Mouse (Mus musculus) lung, embryonic 16.5 days (tissue): ENCODE data around the gene Gm17622. TPM values are rescaled to one million over a fixed set of nuclear protein-coding genes. Genes with fewer than 3 reads are reported as not detected.
A peak's percentile ranks its signal among the peaks of the same experiment; 100 is the strongest.

Experiments used
- ATAC-seq: fragments of 200-750 bp; cut with Nextera tagmentation; 2 replicates; pipeline ENCODE4 v1.8.0; 2017; ENCODE audit warnings: low read depth, mild to moderate bottlenecking, moderate library complexity
- H3K27ac ChIP-seq: fragments of 300-500 bp; sonication (generic); 2 replicates; pipeline ENCODE4 v1.5.1; 2014; ENCODE audit warnings: mild to moderate bottlenecking, control low read depth, low read length
- H3K27me3 ChIP-seq: fragments of 300-500 bp; sonication (generic); 2 replicates; pipeline ENCODE4 v1.6.1; 2014; ENCODE audit warnings: low read depth, low read length, mixed read lengths; ENCODE audit not compliant: control insufficient read depth, insufficient read depth
- H3K36me3 ChIP-seq: fragments of 300-500 bp; sonication (generic); 2 replicates; pipeline ENCODE4 v1.6.1; 2014; ENCODE audit warnings: low read length; ENCODE audit not compliant: control insufficient read depth, insufficient read depth
- H3K4me1 ChIP-seq: fragments of 300-500 bp; sonication (generic); replicated peaks from 2 replicates; pipeline ENCODE4 v1.6.1; 2014; ENCODE audit warnings: low read length, mixed read lengths; ENCODE audit not compliant: control insufficient read depth, insufficient read depth
- H3K4me2 ChIP-seq: fragments of 300-500 bp; sonication (generic); 2 replicates; pipeline ENCODE4 v1.6.1; 2014; ENCODE audit warnings: low read depth, low read length, control low read depth
- H3K4me3 ChIP-seq: fragments of 300-500 bp; sonication (generic); 2 replicates; pipeline ENCODE4 v1.5.1; 2014; ENCODE audit warnings: mild to moderate bottlenecking, low read length, control low read depth
- H3K9ac ChIP-seq: fragments of 300-500 bp; sonication (generic); 2 replicates; pipeline ENCODE4 v1.6.1; 2014; ENCODE audit warnings: low read length, control low read depth
- H3K9me3 ChIP-seq: fragments of 300-500 bp; sonication (generic); 2 replicates; pipeline ENCODE4 v1.6.1; 2016; ENCODE audit warnings: low read length; ENCODE audit not compliant: control insufficient read depth
- WGBS: fragments of 180-500 bp; shearing (Covaris S2); extraction: QIAGEN DNeasy Blood & Tissue Kit; methylation state at CpG from one replicate; pipeline ENCODE4 v1.1.7; 2014; 5-methylcytosine and 5-hydroxymethylcytosine counted together
- polyA plus RNA-seq: library from polyadenylated mRNA; unstranded; fragments of >200 nt; fragmentation: Nextera tagmentation; extraction: Ambion mirVana; gene quantifications from 2 replicates; pipeline ENCODE4 v1.2.1, GENCODE M21; 2015

The Gm17622 gene
- polyA plus RNA-seq, 1 experiment from 2014 or later: not detected

GRCm38 (mm10) chr13:96462644-96463043, 27.9 kb upstream of the Gm17622 start:
- Histone ChIP-seq H3K4me2 (no peak overlapping the region), H3K4me3 (no peak overlapping the region), H3K27ac (no peak overlapping the region), H3K9me3 (no peaks in the 10 kb centered on the region), H3K36me3 (no peaks in the 10 kb centered on the region), H3K4me1 (no peaks in the 10 kb centered on the region), H3K27me3 (no peaks in the 10 kb centered on the region), H3K9ac (no peak overlapping the region)
- peak; percentile 89 for ATAC-seq
- 34% methylated on average over 1 of the region's 1 CpGs for WGBS

- H3K27ac ChIP-seq: no peak overlapping the region
- ATAC-seq: no peak
- no peaks in the 10 kb centered on the region for H3K36me3 ChIP-seq
- WGBS: 51% methylated on average over 5 of the region's 5 CpGs
- no peaks in the 10 kb centered on the region; the same call in 1 of the 2 replicates for H3K4me1 ChIP-seq
- no peak overlapping the region for H3K4me2 ChIP-seq
- no peaks in the 10 kb centered on the region for H3K9me3 ChIP-seq
- H3K27me3 ChIP-seq: no peaks in the 10 kb centered on the region
- no peak overlapping the region for H3K4me3 ChIP-seq
- no peak overlapping the region for H3K9ac ChIP-seq
These were observed 25.2 kb upstream of the Gm17622 start for GRCm38 (mm10) chr13:96465315-96465714.

- Histone ChIP-seq H3K4me3 (no peak overlapping the region), H3K36me3 (no peaks in the 10 kb centered on the region), H3K4me2 (0 out of 2 replicates have a peak overlapping the region, but pooled peaks have one; percentile 1), H3K27ac (peak overlapping the region; percentile 89), H3K9me3 (no peaks in the 10 kb centered on the region), H3K9ac (no peak overlapping the region), H3K27me3 (no peaks in the 10 kb centered on the region), H3K4me1 (no peaks in the 10 kb centered on the region; the same call in 1 of the 2 replicates)
- ATAC-seq: peak; percentile 76
- WGBS: 71% methylated on average over 5 of the region's 5 CpGs
These were observed 21.9 kb upstream of the Gm17622 start for GRCm38 (mm10) chr13:96468678-96469077.

GRCm38 (mm10) chr13:96470556-96470955, 20.0 kb upstream of the Gm17622 start:
- 40% methylated on average over 6 of the region's 6 CpGs for WGBS
- Histone ChIP-seq H3K4me1 (no peaks in the 10 kb centered on the region; the same call in 1 of the 2 replicates), H3K9me3 (no peaks in the 10 kb centered on the region), H3K27me3 (no peaks in the 10 kb centered on the region), H3K9ac (no peak overlapping the region), H3K27ac (peak overlapping the region; percentile 74), H3K4me2 (no peak overlapping the region), H3K36me3 (no peaks in the 10 kb centered on the region), H3K4me3 (no peak overlapping the region)
- ATAC-seq: peak; percentile 46; the same call in 1 of the 2 replicates

- ATAC-seq: no peak; the same call in 1 of the 2 replicates
- 77% methylated on average over 14 of the region's 14 CpGs for WGBS
- peak within 1 kb of the TSS; percentile 74 for H3K27ac ChIP-seq
These were observed 19.6 kb upstream of the Gm17622 start, which contains the start of gene Ankdd1b for GRCm38 (mm10) chr13:96470957-96471356. TSS of gene Ankdd1b (minus strand) at chr13:96471198.

GRCm38 (mm10) chr13:96477226-96477625, 13.3 kb upstream of the Gm17622 start:
- no peaks in the 10 kb centered on the region; the same call in 1 of the 2 replicates for H3K36me3 ChIP-seq
- H3K27ac ChIP-seq: no peak overlapping the region
- ATAC-seq: no peak

More at GRCm38 (mm10) chr13:96470957-96471356, 19.6 kb upstream of the Gm17622 start, which contains the start of gene Ankdd1b:
- Histone ChIP-seq H3K4me3 (no peak within 1 kb of the TSS), H3K4me1 (no peaks in the 10 kb centered on the region; the same call in 1 of the 2 replicates), H3K27me3 (no peaks in the 10 kb centered on the region), H3K9me3 (no peaks in the 10 kb centered on the region), H3K9ac (no peak within 1 kb of the TSS), H3K36me3 (no peaks in the 10 kb centered on the region), H3K4me2 (no peak within 1 kb of the TSS)

GRCm38 (mm10) chr13:96478991-96479390, 11.5 kb upstream of the Gm17622 start:
- no peaks in the 10 kb centered on the region for H3K9me3 ChIP-seq
- no peak overlapping the region for H3K27ac ChIP-seq
- 96% methylated on average over 1 of the region's 1 CpGs for WGBS
- H3K4me1 ChIP-seq: no peaks in the 10 kb centered on the region
- H3K9ac ChIP-seq: no peak overlapping the region
- peaks cover 4% of the 10 kb centered on the region; the same call in 1 of the 2 replicates for H3K36me3 ChIP-seq
- ATAC-seq: no peak
- H3K27me3 ChIP-seq: no peaks in the 10 kb centered on the region
- H3K4me2 ChIP-seq: no peak overlapping the region
- H3K4me3 ChIP-seq: no peak overlapping the region

More at GRCm38 (mm10) chr13:96477226-96477625, 13.3 kb upstream of the Gm17622 start:
- no peaks in the 10 kb centered on the region for H3K9me3 ChIP-seq
- H3K4me1 ChIP-seq: no peaks in the 10 kb centered on the region; the same call in 1 of the 2 replicates
- H3K4me3 ChIP-seq: no peak overlapping the region
- H3K9ac ChIP-seq: no peak overlapping the region
- H3K27me3 ChIP-seq: no peaks in the 10 kb centered on the region
- WGBS: 79% methylated on average over 4 of the region's 4 CpGs
- H3K4me2 ChIP-seq: no peak overlapping the region

- no peak overlapping the region for H3K9ac ChIP-seq
- H3K4me1 ChIP-seq: no peaks in the 10 kb centered on the region
- H3K36me3 ChIP-seq: peaks cover 11% of the 10 kb centered on the region
- 77% methylated on average over 6 of the region's 6 CpGs for WGBS
- H3K27ac ChIP-seq: no peak overlapping the region
- H3K9me3 ChIP-seq: 0 out of 2 replicates have a peak, but pooled peaks cover 2% of the 10 kb centered on the region
- H3K4me3 ChIP-seq: no peak overlapping the region
- ATAC-seq: no peak
- H3K27me3 ChIP-seq: no peaks in the 10 kb centered on the region
- H3K4me2 ChIP-seq: no peak overlapping the region
These were observed 3.3 kb upstream of the Gm17622 start for GRCm38 (mm10) chr13:96487230-96487629.

GRCm38 (mm10) chr13:96487968-96488367, 2.6 kb upstream of the Gm17622 start:
- 91% methylated on average over 6 of the region's 6 CpGs for WGBS
- no peak overlapping the region for H3K4me2 ChIP-seq
- H3K9me3 ChIP-seq: 0 out of 2 replicates have a peak, but pooled peaks cover 2% of the 10 kb centered on the region

More at GRCm38 (mm10) chr13:96487968-96488367, 2.6 kb upstream of the Gm17622 start:
- Histone ChIP-seq H3K27me3 (no peaks in the 10 kb centered on the region), H3K4me3 (no peak overlapping the region), H3K27ac (no peak overlapping the region), H3K9ac (no peak overlapping the region), H3K4me1 (no peaks in the 10 kb centered on the region), H3K36me3 (peaks cover 11% of the 10 kb centered on the region)
- no peak for ATAC-seq
